Mouse (Mus musculus) CD4-positive, CD25-positive, alpha-beta regulatory T cell, adult 2 months (primary cell): Measurements from ENCODE around the gene Trim62.

Experiments used
- DNase-seq: peaks from one replicate; pipeline ENCODE4 v3.0.0-alpha.2; 2012; ENCODE audit warnings: low read depth, low spot score

The Trim62 gene

DNA sequence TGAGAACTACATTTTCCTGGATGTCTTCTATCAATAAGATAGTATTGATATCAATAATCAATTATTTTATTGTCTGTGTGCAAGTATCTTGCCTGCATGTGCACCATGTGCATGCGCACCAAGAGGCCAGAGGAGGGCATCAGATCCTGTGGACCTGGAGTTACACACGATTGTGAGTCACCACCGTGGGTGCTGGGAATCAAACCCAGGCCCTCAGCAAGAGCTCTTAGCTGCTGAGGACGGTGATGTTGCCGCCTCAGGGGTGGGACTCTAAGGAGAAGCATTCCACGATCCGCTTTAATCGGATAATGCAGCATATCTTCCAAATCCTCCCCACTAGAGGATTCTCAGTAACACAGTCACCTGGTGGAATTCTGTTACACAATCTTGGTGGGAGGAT lies 2.2 kb downstream of the Trim62 start:
- DNase-seq, result no peak

DNA sequence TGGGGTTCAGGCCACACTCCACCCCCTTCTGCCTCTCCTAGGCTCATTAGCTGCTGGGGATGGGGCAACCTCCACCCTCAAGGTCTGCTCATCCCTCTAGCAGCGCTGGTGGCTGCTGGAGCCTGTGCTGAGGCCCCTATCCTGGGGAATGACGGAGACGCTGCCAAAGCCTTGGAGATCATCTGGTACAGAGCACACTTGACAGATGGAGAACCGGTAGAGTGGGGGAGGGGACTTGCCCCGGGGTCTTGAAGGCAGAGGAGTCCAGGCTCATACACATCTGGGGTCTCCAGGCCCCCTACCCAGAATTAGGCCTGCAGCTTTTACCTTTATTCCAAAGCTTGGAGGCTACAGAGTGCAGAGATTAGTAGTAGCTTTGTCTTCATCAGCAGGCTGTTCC lies 3.2 kb downstream of the Trim62 start:
- DNase-seq, result no peak

DNA sequence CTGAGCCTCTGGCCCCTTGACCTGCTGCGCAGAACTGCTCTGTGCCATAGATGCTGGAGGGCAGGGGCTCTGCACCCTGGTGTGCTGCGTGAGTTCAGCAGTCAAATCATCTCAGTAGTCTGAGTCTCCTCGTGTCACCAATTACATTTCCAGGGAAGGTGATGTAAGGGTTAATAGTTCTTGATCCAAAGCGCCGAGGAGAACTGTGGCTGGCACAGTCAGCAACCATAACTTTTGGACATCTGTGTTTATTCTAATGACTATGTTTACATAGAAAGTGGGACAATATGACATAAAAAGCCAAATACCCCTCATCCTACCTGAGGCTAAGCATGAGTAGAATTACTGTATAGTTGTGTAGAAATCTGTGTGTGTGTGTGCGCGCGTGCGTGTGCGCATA lies 3.6 kb downstream of the Trim62 start:
- no peak for DNase-seq

DNA sequence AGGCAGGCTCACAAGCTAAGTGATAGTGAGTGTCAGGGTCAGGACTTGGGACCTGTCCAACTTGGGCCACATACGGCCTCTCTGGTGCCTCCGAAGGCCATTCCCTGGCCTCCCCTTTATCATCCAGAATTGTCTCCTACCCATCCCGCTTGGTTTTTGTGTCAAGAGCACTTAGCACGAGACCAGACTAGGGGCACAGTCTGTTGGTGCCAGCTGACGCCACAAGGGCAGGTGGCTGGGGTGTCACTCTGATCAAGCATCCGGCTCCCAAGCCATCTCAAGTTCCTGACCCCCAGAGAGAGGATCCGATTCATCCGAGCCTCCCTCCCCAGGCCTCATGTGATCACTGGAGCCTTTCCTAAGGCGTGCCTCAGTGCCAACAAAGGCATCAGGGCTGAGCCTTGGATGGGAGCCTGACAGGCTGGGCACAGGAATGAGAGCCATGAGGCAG lies 4.3 kb downstream of the Trim62 start:
- no peak for DNase-seq

DNA sequence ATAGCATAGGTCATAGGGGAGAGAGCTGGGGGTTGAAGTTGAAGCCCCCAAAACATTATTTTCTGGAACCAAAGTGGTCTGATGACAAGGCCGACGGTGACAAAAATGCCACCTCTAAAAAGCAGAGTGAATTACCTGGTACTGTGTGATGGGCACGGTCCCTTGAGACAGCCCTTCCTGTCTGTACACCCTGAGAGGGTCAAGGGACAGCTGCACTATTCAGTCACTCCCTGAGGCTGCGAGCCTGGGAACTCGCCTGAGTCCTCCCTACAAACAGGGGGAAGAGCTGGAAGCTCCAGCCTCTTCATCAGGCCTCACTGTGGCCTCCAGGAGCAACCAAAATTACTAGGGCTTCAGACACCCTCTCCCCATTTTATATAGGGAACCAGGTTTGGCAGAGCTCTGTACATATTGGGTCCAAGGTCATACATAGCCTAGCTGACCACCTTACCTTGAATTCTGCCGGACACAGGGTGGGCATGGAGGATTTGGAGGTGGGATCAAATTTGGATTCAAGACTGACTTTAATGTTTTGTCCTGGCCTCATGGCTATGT lies 5.1 kb downstream of the Trim62 start:
- no peak for DNase-seq

DNA sequence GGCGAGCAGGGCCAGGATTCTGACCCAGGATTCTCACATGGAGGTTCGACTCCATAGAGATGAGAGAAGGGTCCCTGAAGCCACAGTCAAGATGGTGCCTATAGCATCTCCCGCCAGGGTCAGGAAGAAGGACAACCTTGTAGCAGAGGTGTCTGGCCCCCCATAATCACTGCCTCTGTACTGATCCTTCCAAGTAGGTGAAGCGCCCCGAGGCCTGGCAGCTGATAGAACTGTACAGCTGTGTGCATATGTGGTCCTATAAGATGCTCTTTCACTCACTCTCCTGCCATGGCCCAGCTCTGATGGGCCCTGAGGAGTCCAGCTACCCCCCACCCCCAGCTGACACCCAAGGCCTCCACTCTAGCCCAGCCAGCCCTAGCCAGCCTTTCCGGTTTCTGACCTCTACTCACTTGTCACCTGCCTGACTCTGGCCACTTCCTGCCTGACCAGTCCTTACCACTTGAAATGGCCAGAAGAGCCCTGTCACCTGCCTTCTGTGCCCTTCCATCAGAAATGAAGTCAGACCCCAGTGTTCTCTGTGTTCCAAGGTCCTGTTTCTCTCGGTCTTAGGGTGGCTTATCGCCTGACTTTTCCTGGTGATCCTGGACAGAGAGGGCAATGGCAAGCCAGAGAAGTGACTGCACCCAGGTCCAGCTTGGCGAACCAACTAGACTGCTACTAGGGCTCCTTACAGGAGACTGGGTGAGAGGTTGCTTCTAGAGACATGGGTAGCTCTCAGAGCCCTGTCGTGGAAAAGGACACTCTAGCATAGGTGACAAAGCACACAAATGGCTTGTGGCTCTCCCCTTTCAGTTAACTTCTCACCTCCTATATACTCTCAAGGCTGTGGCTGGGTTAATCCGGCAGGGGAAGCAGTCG lies 6.6 kb downstream of the Trim62 start:
- no peak for DNase-seq

DNA sequence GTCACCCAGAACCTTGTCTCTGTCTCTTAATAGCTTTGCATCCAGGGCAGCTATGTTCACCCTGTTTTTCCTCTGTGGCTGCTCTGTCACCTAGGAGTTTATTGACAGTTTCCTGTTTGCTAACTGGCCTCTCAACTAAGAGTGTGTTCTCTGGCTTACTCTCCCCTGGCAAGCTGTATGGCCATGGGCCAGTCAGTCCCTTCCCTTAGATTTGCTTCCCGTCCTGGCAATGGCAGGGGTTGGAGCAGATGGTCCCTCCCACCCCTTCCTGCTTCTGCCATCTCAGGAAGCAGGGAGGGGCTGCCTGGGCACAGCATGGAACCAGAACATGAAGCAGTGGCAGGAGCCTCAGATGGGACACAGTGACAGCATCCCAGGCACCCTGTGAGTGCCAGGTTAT lies 7.8 kb downstream of the Trim62 start:
- DNase-seq, result no peak

DNA sequence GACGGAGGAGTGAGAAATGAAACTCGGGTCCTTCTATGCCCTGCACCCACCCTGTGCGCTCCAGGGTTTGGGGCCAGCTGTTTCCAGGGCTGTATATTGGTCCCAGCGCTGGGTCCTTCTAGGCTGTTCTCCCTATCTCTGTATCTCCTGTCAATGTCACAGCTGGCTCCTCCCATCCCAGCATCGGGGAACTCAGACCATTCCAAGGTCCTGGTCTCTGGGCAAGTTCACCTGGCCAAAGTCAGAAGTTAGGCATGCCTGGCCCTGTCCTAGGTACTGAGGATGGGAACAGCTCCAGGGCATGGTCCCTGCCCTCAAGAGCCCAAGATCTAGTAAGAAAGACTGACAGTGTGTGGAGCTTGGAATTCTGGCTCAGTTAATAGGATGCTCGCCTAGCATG lies 8.4 kb downstream of the Trim62 start:
- DNase-seq, result no peak

DNA sequence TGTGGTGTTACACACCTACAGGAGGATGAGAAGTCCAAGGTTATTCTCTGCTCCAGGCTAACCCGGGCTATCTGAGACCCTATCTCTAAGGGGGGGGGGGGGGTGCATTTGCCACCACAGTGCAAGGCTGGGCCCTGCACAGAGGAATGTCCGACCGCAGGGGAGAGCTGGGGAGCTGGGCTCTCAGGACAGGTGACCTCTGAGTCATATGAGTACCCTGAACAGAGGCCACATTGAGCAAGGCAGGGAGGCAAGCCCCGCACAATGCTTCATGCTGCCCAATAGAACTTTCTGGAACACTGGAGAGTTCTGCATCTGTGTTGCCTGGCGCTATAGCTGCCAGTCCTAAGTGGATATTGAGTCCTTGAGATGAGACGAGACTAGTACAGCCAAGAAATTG lies 8.8 kb downstream of the Trim62 start:
- DNase-seq, result no peak

DNA sequence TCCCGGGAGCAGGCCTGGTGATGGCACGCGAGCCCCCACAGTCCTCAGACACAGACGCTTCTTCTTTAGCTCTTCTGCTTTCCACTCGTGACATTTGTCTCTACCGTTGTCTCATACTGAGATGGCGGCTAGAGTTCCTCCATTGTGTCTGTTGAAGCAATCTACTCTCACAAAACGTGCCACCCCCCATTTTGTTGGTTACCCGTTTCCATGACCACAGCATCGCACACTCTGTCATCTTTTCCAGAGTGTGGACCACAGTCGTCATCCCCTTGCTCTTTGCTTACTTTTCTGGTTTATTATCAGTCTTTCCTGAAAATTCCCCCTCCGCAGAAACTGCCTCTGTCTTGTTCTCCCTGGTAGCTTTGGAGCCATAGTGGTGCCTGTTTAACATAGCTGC lies 10.7 kb downstream of the Trim62 start:
- no peak for DNase-seq

DNA sequence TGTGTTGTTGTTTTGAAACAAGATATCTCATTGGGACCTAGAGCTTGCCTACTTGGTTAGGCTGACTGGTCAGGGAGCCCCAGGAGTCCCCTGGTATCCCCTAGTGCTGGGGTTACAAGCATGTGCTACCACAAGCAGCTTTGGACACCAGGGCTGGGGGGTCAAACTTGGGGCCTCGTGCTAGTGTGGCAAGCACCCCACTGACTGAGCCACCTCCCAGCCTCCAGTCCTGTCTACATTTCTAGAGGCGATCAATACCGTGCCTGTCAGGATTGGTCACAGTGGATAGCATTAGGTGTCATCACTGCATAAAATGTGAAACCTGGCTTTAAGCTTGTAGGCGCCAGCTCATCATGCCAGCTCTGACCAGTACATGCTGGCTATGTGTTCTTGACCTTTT lies 12.5 kb downstream of the Trim62 start:
- no peak for DNase-seq

DNA sequence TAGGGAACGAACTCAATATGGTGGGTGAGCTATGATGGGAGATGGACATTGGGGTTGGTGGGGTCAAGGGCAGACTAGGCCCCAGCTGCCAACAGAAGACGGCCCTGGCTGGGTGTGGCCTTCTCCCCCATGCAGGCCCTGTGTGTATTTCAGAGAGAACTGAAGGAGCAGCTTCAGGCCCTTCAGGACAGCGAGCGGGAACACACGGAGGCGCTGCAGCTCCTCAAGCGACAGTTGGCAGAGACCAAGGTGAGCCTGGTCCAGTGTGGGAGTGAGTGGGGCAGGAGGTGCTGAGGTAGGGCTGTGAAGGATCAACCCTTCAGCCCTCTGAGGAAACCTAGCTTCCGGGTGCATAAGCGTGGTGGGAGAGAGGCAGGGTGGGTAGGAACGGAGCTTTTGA lies 13.3 kb downstream of the Trim62 start:
- no peak for DNase-seq

DNA sequence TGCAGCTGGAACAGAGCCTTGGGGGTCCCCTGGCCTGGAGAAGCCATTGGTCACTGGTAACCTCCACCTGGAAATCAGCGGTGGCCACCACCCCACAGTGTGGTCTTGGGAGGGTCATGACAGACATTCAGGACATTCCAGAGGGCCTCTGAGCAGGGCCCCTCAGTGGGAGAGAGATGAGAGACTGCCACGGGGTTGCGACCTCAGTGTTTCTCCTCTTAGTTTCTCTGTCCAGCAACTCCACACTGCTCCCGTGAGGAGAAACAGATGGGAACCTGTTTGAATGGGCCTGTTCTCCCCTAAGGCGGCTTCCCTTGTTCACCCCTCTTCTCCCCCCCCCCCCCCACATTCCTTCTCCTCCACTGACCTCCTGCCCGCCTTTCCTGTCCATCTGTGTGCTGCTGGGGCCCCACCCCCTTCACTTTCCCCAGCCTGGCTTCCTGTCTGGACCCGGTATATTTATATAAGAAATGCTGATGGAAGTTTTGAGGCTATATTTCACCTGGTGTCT lies 14.6 kb downstream of the Trim62 start:
- no peak for DNase-seq

DNA sequence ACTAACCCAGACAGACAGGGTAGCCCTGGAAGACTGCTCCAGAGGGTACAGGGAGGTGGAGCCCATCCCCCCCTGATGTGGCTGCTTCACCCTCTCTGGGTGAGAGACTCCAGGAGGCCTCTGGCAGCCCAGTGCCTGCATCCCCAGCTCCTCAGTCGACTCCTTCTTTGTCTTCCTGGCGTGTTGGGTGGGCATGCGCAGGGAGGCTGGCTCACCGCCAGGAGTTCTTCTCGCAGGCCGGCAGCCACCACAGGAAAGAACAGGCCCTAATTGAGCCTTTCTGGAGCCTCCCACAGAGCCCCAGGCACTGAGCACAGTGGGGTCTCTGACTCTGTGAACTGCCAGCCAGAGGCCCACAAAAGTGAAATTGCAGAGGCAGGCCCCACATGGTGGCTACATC lies 16.0 kb downstream of the Trim62 start:
- no peak for DNase-seq

DNA sequence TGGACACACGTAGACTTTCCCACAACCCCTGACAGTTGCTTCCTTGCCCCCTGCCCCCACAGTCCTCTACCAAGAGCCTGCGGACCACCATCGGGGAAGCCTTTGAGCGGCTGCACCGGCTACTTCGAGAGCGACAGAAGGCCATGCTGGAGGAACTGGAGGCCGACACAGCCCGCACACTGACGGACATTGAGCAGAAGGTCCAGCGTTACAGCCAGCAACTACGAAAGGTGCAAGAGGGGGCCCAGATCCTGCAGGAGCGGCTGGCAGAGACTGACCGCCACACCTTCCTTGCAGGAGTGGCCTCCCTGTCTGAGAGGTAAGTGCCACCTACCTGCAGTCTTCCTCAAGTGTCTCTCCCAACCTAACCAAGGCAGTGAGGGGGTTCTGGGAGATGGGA lies 17.1 kb downstream of the Trim62 start:
- DNase-seq, result no peak

- DNase-seq, result no peak
These were observed 19.0 kb downstream of the Trim62 start for GRCm38 (mm10) chr4:128902390-128902789.

DNA sequence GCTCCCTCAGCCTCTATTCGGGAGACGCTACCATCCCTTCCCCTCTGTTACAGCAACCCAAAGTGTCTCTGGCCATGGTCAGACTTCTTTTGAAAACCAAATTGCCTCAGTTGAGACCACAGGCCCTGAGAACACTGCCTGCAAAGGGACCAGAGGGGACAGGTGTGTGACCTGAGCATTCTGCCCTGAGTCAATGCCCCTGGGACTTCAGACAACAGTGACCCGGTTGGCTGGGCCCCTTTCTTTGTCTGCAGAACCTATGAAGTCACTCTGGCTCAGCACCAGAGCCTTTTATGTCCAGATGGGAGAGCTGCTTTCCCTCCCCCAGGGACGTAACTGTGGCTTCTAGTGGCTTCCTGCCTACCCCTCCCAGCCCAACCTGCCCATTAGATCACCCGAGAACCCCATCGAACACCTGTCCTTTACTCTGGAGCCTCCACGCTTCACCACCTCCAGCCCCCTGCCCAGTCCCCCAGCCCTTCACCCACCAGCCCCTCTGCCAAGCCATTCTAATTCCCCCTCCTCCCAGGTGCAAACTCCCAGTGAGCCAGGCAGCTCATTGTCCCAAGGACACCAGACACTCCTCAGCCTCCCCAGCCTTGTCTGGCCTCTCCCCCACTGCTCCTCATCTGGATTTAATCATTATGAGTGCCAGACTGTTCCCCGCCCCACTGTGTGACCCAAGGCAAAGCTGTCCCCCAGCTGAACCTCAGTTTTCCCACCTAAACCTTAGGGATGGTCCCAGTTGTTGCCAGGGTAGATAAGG lies 20.8 kb downstream of the Trim62 start:
- DNase-seq, result no peak

DNA sequence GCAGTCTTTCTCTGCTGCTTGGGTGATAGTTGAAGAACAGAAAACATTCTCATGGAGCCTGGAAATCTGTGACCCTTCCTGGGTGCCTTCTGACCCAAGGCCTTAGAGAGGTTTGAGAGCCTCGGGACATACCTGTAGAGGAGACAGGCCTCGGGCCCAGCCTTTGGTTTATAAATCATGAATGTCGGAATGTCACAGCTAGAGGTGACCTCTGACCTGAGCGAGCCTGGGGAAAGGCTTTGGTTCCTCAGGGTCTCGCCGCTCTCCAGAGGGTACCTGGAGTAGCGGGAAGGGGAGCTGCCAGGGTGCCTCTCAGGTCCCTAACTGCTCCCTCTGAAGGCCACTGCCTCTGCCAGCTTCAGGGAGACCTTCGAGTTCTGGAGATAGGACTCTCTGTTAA lies 21.9 kb downstream of the Trim62 start:
- DNase-seq, result no peak

- no peak for DNase-seq
These were observed 23.4 kb downstream of the Trim62 start for GRCm38 (mm10) chr4:128906757-128907156.

DNA sequence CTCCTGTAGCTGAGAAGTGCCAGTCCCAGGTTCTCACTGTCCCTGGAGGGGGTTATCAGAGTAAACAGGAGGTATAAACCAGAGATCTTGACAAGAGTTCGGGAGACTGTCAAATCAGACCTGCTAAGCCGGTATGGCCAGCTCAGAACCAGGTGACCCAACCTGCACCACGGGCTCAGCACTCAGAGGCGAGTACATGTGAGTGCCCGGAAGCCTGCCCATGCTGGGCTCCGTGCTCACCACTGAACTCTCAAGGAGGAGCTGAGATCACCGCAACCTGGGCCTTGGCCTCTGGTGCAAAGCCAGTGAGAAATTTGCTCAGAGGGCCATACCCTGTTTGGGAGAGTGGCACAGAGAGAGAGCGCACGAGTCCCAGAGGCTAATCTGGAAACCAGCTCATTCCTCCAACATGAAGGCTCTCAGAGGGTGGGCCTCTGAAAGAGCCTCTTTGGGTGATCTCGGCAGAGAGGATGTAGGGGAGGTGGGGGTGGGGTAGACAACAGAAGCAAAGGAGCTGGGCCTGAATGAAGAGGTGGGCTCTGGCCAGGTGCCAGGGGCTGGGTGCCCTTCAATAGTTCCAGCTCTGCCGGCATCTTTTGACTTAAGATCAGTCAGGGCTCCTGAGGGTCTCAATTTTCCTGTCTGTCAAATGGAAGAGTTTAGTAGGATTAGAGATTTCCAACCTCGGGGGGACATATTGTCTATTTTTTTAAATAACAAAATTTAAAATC lies 24.0 kb downstream of the Trim62 start:
- no peak for DNase-seq

DNA sequence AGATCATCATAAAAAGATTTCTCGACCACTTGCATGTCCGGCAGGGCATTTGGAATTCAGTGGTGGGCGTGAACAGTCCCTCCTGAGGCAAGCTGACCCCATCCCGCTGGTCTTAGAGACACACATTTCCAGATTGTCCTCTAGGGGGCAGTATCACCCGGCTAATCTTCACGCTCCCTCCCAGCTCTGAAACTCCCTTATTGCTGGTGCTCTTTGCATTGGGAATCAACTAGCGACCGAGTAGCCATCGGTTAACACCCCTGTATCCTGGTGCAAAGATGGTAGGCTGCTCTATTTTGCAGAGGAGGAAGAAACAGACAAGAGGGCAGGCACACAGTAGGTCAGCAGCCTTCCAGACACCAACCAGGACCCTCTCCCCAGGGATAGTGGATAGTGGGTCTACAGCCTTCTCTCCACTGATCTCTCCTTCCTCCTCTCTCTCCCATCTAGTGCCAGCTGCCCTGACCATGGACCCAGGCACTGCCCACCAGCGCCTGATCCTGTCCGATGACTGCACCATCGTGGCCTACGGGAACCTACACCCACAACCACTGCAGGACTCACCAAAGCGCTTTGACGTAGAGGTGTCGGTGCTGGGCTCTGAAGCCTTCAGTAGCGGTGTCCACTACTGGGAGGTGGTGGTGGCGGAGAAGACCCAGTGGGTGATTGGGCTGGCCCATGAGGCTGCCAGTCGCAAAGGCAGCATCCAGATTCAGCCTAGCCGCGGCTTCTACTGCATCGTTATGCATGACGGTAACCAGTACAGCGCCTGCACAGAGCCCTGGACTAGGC lies 25.4 kb downstream of the Trim62 start:
- peak; percentile 69 for DNase-seq
